Mouse (Mus musculus): ENCODE results near the gene Atp5b. TPM values are rescaled to one million over a fixed set of nuclear protein-coding genes. Genes with fewer than 3 reads are reported as not detected.

Atp5b gene
- polyA plus RNA-seq (2014; fragmentation: Illumina TruSeq; extraction: RNeasy Lipid Tissue Mini Kit (QIAGEN cat#74804); ENCODE audit: low read depth, low replicate concordance), result 7,621 TPM

DNA sequence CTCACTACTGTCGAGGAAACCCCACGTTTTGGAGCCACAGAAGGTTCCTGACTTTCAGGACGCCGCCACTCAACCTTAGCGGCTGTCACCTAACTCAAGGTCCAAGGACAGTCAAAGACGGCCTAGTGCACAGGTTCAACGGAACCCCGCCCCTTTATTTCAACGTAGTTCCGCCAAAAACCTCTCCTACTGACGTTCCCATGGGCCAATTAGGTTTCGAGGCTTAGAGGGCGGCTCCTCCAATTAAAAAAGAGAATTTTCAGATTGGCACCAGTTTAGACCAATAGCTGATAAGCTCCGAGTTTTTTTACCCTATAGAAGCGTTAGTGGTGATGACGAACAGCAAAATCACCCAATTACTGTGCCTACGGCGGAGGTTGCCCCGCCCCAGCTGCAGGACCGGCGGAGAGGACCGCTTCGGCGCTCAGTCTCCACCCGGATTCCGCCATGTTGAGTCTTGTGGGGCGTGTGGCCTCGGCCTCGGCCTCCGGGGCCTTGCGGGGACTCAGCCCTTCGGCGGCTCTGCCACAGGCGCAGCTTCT is at the start of gene Atp5b:
TSS of gene Atp5b (plus strand) at position 394 of the 542 bp plus-strand sequence.

DNA sequence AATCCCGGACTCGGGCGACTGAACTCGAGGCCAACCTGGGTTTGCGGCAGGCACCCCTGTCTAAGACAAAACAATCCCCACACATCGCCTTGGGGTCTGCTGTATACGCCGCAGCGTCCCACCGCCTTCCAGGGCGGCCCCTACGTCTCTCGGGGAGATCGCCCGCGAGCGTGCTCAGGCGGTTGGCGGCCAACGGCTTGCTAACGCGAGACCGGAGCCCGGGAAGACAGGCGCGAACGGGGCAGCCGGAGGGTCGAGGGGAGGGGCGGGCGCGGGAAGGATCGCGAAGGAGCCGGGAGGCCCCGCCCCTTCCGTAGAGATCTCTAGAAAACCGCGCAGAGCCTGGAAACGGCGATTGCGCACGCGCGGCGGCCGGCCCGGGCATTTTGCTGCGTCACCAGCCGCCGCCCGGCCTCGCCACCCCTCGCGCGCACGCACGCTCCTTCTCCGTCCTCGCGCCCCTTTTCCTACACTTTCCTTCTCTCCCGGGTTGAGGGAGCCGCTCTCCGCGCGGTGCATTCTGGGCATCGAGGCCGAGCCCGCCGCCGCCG is 24.4 kb upstream of the Atp5b start, which contains the start of gene Ptges3:
TSS of gene Ptges3 (plus strand) at position 354 of the 551 bp plus-strand sequence.

DNA sequence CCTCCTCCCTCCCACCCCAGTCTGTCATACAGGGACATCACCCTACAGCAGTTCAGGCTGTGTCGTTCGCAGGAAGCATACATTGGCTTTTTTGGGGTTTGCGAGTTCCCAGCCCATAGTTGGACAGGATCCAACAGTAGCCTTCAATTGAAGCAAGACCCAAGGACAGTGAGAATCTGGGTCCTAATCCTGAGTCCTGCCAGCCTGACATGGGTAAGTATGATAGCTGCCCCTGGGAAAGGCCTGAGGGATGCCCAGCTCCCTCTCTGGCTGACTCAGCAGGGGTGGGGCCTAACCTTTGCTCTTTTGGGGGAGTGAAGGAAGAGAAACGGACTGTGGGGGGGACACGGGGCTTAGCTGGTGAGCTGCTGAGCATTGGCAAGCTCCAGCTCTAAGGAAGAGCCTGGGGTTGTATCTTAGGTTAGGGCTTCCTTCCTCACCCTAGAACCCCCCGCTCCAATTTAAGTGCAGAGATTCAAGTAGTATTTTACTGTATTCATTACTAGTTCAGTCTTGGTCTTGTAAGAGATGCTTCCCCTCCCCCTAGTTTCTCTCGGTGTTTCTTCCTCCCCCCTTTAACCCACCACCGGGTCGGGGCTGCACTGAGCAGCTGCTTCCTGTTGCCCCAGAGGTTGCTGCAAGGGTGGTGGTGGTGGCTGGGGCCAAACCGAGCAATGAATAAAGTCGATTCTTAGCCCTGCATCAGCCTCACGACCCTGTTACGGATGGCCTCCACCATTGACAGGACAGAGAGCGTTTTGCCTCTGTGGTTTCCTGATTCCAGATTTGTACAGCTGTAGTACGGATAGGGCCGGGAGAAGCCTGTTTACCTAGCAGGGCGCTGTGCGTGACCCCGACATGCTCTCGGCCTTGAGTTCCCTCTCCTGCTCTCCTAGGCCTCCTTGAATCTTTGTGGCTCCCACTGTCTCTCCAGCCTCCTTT is 8.8 kb downstream of the Atp5b start, which contains the start of gene Baz2a:
TSS of gene Baz2a (plus strand) at position 14 of the 942 bp plus-strand sequence.

Other genes starting within 250 kb of the Atp5b start
- gene Rdh19, start 233.3 kb upstream of the Atp5b start, polyA plus RNA-seq (2014; fragmentation: Illumina TruSeq; extraction: RNeasy Lipid Tissue Mini Kit (QIAGEN cat#74804); ENCODE audit: low read depth, low replicate concordance), result not detected
- not detected for gene Rdh16f2, start 216.8 kb upstream of the Atp5b start, polyA plus RNA-seq (2014; fragmentation: Illumina TruSeq; extraction: RNeasy Lipid Tissue Mini Kit (QIAGEN cat#74804); ENCODE audit: low read depth, low replicate concordance)
- gene Rdh7, start 194.5 kb upstream of the Atp5b start, polyA plus RNA-seq (2014; fragmentation: Illumina TruSeq; extraction: RNeasy Lipid Tissue Mini Kit (QIAGEN cat#74804); ENCODE audit: low read depth, low replicate concordance), result 0.63 TPM
- not detected for gene Sdr9c7, start 184.8 kb upstream of the Atp5b start, polyA plus RNA-seq (2014; fragmentation: Illumina TruSeq; extraction: RNeasy Lipid Tissue Mini Kit (QIAGEN cat#74804); ENCODE audit: low read depth, low replicate concordance)
- not detected for gene Hsd17b6, start 75.7 kb upstream of the Atp5b start, polyA plus RNA-seq (2014; fragmentation: Illumina TruSeq; extraction: RNeasy Lipid Tissue Mini Kit (QIAGEN cat#74804); ENCODE audit: low read depth, low replicate concordance)
- gene Prim1, start 68.1 kb upstream of the Atp5b start, polyA plus RNA-seq (2014; fragmentation: Illumina TruSeq; extraction: RNeasy Lipid Tissue Mini Kit (QIAGEN cat#74804); ENCODE audit: low read depth, low replicate concordance), result 3.7 TPM
- gene Naca, start 47.7 kb upstream of the Atp5b start, polyA plus RNA-seq (2014; fragmentation: Illumina TruSeq; extraction: RNeasy Lipid Tissue Mini Kit (QIAGEN cat#74804); ENCODE audit: low read depth, low replicate concordance), result 662 TPM
- 93.0 TPM for gene Ptges3, start 24.3 kb upstream of the Atp5b start, polyA plus RNA-seq (2014; fragmentation: Illumina TruSeq; extraction: RNeasy Lipid Tissue Mini Kit (QIAGEN cat#74804); ENCODE audit: low read depth, low replicate concordance)
- 18.2 TPM for gene Baz2a, start 8.3 kb downstream of the Atp5b start, polyA plus RNA-seq (2014; fragmentation: Illumina TruSeq; extraction: RNeasy Lipid Tissue Mini Kit (QIAGEN cat#74804); ENCODE audit: low read depth, low replicate concordance)
- gene Rbms2, start 97.0 kb downstream of the Atp5b start, polyA plus RNA-seq (2014; fragmentation: Illumina TruSeq; extraction: RNeasy Lipid Tissue Mini Kit (QIAGEN cat#74804); ENCODE audit: low read depth, low replicate concordance), result 72.7 TPM
- gene Gls2, start 111.2 kb downstream of the Atp5b start, polyA plus RNA-seq (2014; fragmentation: Illumina TruSeq; extraction: RNeasy Lipid Tissue Mini Kit (QIAGEN cat#74804); ENCODE audit: low read depth, low replicate concordance), result 1.4 TPM
- gene Spryd4, start 128.5 kb downstream of the Atp5b start, polyA plus RNA-seq (2014; fragmentation: Illumina TruSeq; extraction: RNeasy Lipid Tissue Mini Kit (QIAGEN cat#74804); ENCODE audit: low read depth, low replicate concordance), result 36.7 TPM
- gene Mip, start 142.6 kb downstream of the Atp5b start, polyA plus RNA-seq (2014; fragmentation: Illumina TruSeq; extraction: RNeasy Lipid Tissue Mini Kit (QIAGEN cat#74804); ENCODE audit: low read depth, low replicate concordance), result not detected
- 14.8 TPM for gene Timeless, start 148.8 kb downstream of the Atp5b start, polyA plus RNA-seq (2014; fragmentation: Illumina TruSeq; extraction: RNeasy Lipid Tissue Mini Kit (QIAGEN cat#74804); ENCODE audit: low read depth, low replicate concordance)
- gene Apon, start 170.8 kb downstream of the Atp5b start, polyA plus RNA-seq (2014; fragmentation: Illumina TruSeq; extraction: RNeasy Lipid Tissue Mini Kit (QIAGEN cat#74804); ENCODE audit: low read depth, low replicate concordance), result not detected
- gene Apof, start 185.4 kb downstream of the Atp5b start, polyA plus RNA-seq (2014; fragmentation: Illumina TruSeq; extraction: RNeasy Lipid Tissue Mini Kit (QIAGEN cat#74804); ENCODE audit: low read depth, low replicate concordance), result 0.73 TPM
- 13.2 TPM for gene Stat2, start 187.3 kb downstream of the Atp5b start, polyA plus RNA-seq (2014; fragmentation: Illumina TruSeq; extraction: RNeasy Lipid Tissue Mini Kit (QIAGEN cat#74804); ENCODE audit: low read depth, low replicate concordance)
- not detected for gene Il23a, start 215.5 kb downstream of the Atp5b start, polyA plus RNA-seq (2014; fragmentation: Illumina TruSeq; extraction: RNeasy Lipid Tissue Mini Kit (QIAGEN cat#74804); ENCODE audit: low read depth, low replicate concordance)
- 14.4 TPM for gene Pan2, start 220.1 kb downstream of the Atp5b start, polyA plus RNA-seq (2014; fragmentation: Illumina TruSeq; extraction: RNeasy Lipid Tissue Mini Kit (QIAGEN cat#74804); ENCODE audit: low read depth, low replicate concordance)
- gene Cnpy2, start 239.2 kb downstream of the Atp5b start, polyA plus RNA-seq (2014; fragmentation: Illumina TruSeq; extraction: RNeasy Lipid Tissue Mini Kit (QIAGEN cat#74804); ENCODE audit: low read depth, low replicate concordance), result 64.0 TPM

Measured in heart, adult 10 weeks (tissue).